Mouse (Mus musculus) liver, postnatal 0 days (tissue): ENCODE data around the gene Sez6l. TPM values are rescaled to one million over a fixed set of nuclear protein-coding genes. Genes with fewer than 3 reads are reported as not detected.

Source experiments
- ATAC-seq: fragments of 200-750 bp; cut with Nextera tagmentation; 2 replicates; pipeline ENCODE4 v1.8.0; 2017; ENCODE audit warnings: mild to moderate bottlenecking, moderate library complexity
- DNase-seq: peaks from one replicate; pipeline ENCODE4 v3.0.0-alpha.2; 2016
- H3K27ac ChIP-seq: fragments of 300-500 bp; sonication (generic); 2 replicates; pipeline ENCODE4 v1.5.1; 2014; ENCODE audit warnings: antibody characterized with exemption, moderate library complexity, mild to moderate bottlenecking, low read depth
- H3K27me3 ChIP-seq: fragments of 300-500 bp; sonication (generic); 2 replicates; pipeline ENCODE4 v1.6.1; 2014; ENCODE audit warnings: low read length, control low read depth, mixed read lengths; ENCODE audit not compliant: insufficient read depth
- H3K36me3 ChIP-seq: fragments of 300-500 bp; sonication (generic); replicated peaks from 2 replicates; pipeline ENCODE4 v1.6.1; 2014; ENCODE audit warnings: mild to moderate bottlenecking, control low read depth, low read length, moderate library complexity, mixed read lengths; ENCODE audit not compliant: insufficient read depth
- H3K4me1 ChIP-seq: fragments of 300-500 bp; sonication (generic); 2 replicates; pipeline ENCODE4 v1.6.1; 2014; ENCODE audit warnings: antibody characterized with exemption, mild to moderate bottlenecking, control low read depth; ENCODE audit not compliant: insufficient read depth
- H3K4me2 ChIP-seq: fragments of 300-500 bp; sonication (generic); 2 replicates; pipeline ENCODE4 v1.6.1; 2014; ENCODE audit warnings: low read depth, mild to moderate bottlenecking, low read length, moderate library complexity, mixed read lengths
- H3K4me3 ChIP-seq: fragments of 300-500 bp; sonication (generic); 2 replicates; pipeline ENCODE4 v1.5.1; 2014; ENCODE audit warnings: low read depth, low read length
- H3K9ac ChIP-seq: fragments of 300-500 bp; sonication (generic); replicated peaks from 2 replicates; pipeline ENCODE4 v1.6.1; 2014; ENCODE audit warnings: mild to moderate bottlenecking, moderate library complexity
- H3K9me3 ChIP-seq: fragments of 300-500 bp; sonication (generic); 2 replicates; pipeline ENCODE4 v1.6.1; 2016; ENCODE audit warnings: mild to moderate bottlenecking, control low read depth, low read length, mixed read lengths
- CTCF ChIP-seq: sonication (generic); IDR thresholded peaks from 2 replicates; pipeline ENCODE4 v1.5.1; 2016; ENCODE audit warnings: antibody characterized with exemption, low read depth
- EP300 ChIP-seq: IDR thresholded peaks from 2 replicates; pipeline ENCODE4 v1.6.1; 2016; ENCODE audit warnings: antibody characterized with exemption, low read depth, mild to moderate bottlenecking
- WGBS: fragments of 180-500 bp; shearing (Covaris S2); extraction: QIAGEN DNeasy Blood & Tissue Kit; methylation state at CpG from one replicate; pipeline ENCODE4 v1.1.7; 2014; ENCODE audit not compliant: insufficient replicate concordance; 5-methylcytosine and 5-hydroxymethylcytosine counted together
- polyA plus RNA-seq: library from polyadenylated mRNA; unstranded; fragments of >200 nt; fragmentation: Nextera tagmentation; extraction: Ambion mirVana; gene quantifications from 2 replicates; pipeline ENCODE4 v1.2.1, GENCODE M21; 2015

Sez6l gene
- polyA plus RNA-seq, 1 experiment from 2014 or later, result not detected

- WGBS, result 68% methylated on average over 6 of the region's 6 CpGs
- DNase-seq, result no peak
- no peak for TF ChIP-seq EP300
- TF ChIP-seq CTCF, result no peak
Measured at GRCm38 (mm10) chr5:112378716-112379115, 198.3 kb downstream of the Sez6l start.

GRCm38 (mm10) chr5:112377380-112377779, 199.6 kb downstream of the Sez6l start:
- Histone ChIP-seq H3K9me3 (no peaks in the 10 kb centered on the region), H3K4me1 (no peaks in the 10 kb centered on the region), H3K4me3 (no peak overlapping the region), H3K9ac (no peak overlapping the region), H3K27me3 (no peaks in the 10 kb centered on the region), H3K27ac (no peak overlapping the region), H3K36me3 (peaks cover 11% of the 10 kb centered on the region), H3K4me2 (no peak overlapping the region)
- WGBS, result 90% methylated on average over 1 of the region's 1 CpGs
- no peak for ATAC-seq
- TF ChIP-seq CTCF (no peak), EP300 (no peak)
- DNase-seq, result no peak

More at GRCm38 (mm10) chr5:112378716-112379115, 198.3 kb downstream of the Sez6l start:
- Histone ChIP-seq H3K27ac (no peak overlapping the region), H3K9ac (no peak overlapping the region), H3K9me3 (no peaks in the 10 kb centered on the region), H3K4me1 (no peaks in the 10 kb centered on the region), H3K36me3 (peaks cover 9% of the 10 kb centered on the region), H3K27me3 (no peaks in the 10 kb centered on the region), H3K4me3 (no peak overlapping the region), H3K4me2 (no peak overlapping the region)
- no peak for ATAC-seq

- 67% methylated on average over 4 of the region's 4 CpGs for WGBS
- ATAC-seq, result no peak
- Histone ChIP-seq H3K36me3 (peaks cover 14% of the 10 kb centered on the region), H3K4me1 (no peaks in the 10 kb centered on the region), H3K9ac (no peak overlapping the region), H3K4me3 (no peak overlapping the region), H3K4me2 (no peak overlapping the region), H3K27me3 (no peaks in the 10 kb centered on the region), H3K9me3 (no peaks in the 10 kb centered on the region), H3K27ac (no peak overlapping the region)
- no peak for TF ChIP-seq EP300
- TF ChIP-seq CTCF, result no peak
- no peak for DNase-seq
Measured at GRCm38 (mm10) chr5:112376111-112376510, 200.9 kb downstream of the Sez6l start.

GRCm38 (mm10) chr5:112371933-112372332, 205.1 kb downstream of the Sez6l start:
- TF ChIP-seq EP300 (no peak), CTCF (no peak)

GRCm38 (mm10) chr5:112370236-112370813, 206.7 kb downstream of the Sez6l start:
- H3K9ac ChIP-seq, result no peak overlapping the region
- H3K9me3 ChIP-seq, result no peaks in the 10 kb centered on the region
- 87% methylated on average over 12 of the region's 12 CpGs for WGBS
- TF ChIP-seq CTCF, result no peak
- no peak for TF ChIP-seq EP300
- no peak overlapping the region for H3K4me3 ChIP-seq
- DNase-seq (no peak), ATAC-seq (no peak)
- no peaks in the 10 kb centered on the region for H3K4me1 ChIP-seq
- H3K4me2 ChIP-seq, result no peak overlapping the region
- H3K36me3 ChIP-seq, result peaks cover 19% of the 10 kb centered on the region
- no peak overlapping the region for H3K27ac ChIP-seq
- H3K27me3 ChIP-seq, result no peaks in the 10 kb centered on the region

More at GRCm38 (mm10) chr5:112371933-112372332, 205.1 kb downstream of the Sez6l start:
- H3K36me3 ChIP-seq, result peaks cover 20% of the 10 kb centered on the region
- no peak overlapping the region for H3K4me3 ChIP-seq
- 70% methylated on average over 7 of the region's 7 CpGs for WGBS
- H3K9me3 ChIP-seq, result no peaks in the 10 kb centered on the region
- ATAC-seq (no peak), DNase-seq (no peak)
- no peaks in the 10 kb centered on the region for H3K27me3 ChIP-seq
- H3K27ac ChIP-seq, result no peak overlapping the region
- no peak overlapping the region for H3K9ac ChIP-seq
- no peaks in the 10 kb centered on the region for H3K4me1 ChIP-seq
- H3K4me2 ChIP-seq, result no peak overlapping the region

GRCm38 (mm10) chr5:112369326-112369725, 207.7 kb downstream of the Sez6l start:
- Histone ChIP-seq H3K4me3 (no peak overlapping the region), H3K9ac (no peak overlapping the region), H3K4me2 (no peak overlapping the region), H3K4me1 (no peaks in the 10 kb centered on the region), H3K27ac (no peak overlapping the region), H3K36me3 (peaks cover 21% of the 10 kb centered on the region), H3K9me3 (no peaks in the 10 kb centered on the region), H3K27me3 (no peaks in the 10 kb centered on the region)
- TF ChIP-seq CTCF, result no peak
- TF ChIP-seq EP300, result no peak
- ATAC-seq (no peak), DNase-seq (no peak)
- 79% methylated on average over 13 of the region's 13 CpGs for WGBS

Other genes with a start within 250 kb of the Sez6l start
- gene Srrd, start 234.1 kb downstream of the Sez6l start, polyA plus RNA-seq, result 9.4 and 10.6 TPM in 2 replicates
- gene Hps4, start 234.1 kb downstream of the Sez6l start, polyA plus RNA-seq, result 11.5 and 12.5 TPM in 2 replicates
- 0.16 and 0.17 TPM in 2 replicates for gene Gm6583, start 221.2 kb downstream of the Sez6l start, polyA plus RNA-seq
- gene Asphd2, start 182.3 kb downstream of the Sez6l start, polyA plus RNA-seq, result 0.21 TPM in 1 of 2 replicates, not detected in the other
- not detected in 2 replicates for gene Gm6588, start 127.8 kb downstream of the Sez6l start, polyA plus RNA-seq